Mouse (Mus musculus) hindbrain, embryonic 11.5 days (tissue): ENCODE results near the gene Olfr513. TPM values are rescaled to one million over a fixed set of nuclear protein-coding genes. Genes with fewer than 3 reads are reported as not detected.

ENCODE experiments used
- ATAC-seq: fragments of 200-750 bp; cut with Nextera tagmentation; 2 replicates; pipeline ENCODE4 v1.8.0; 2017; ENCODE audit warnings: mild to moderate bottlenecking, moderate TSS enrichment, moderate library complexity; ENCODE audit not compliant: low FRiP score
- DNase-seq: peaks from one replicate; pipeline ENCODE4 v3.0.0-alpha.2; 2015; ENCODE audit warnings: low spot score
- H3K27ac ChIP-seq: fragments of 300-500 bp; sonication (generic); 2 replicates; pipeline ENCODE4 v1.5.1; 2014; ENCODE audit warnings: mild to moderate bottlenecking, low read depth, low read length
- H3K27me3 ChIP-seq: fragments of 300-500 bp; sonication (generic); 2 replicates; pipeline ENCODE4 v1.6.1; 2014; ENCODE audit warnings: mild to moderate bottlenecking, low read length, moderate library complexity, mixed read lengths; ENCODE audit not compliant: control insufficient read depth, insufficient read depth
- H3K36me3 ChIP-seq: fragments of 300-500 bp; sonication (generic); 2 replicates; pipeline ENCODE4 v1.6.1; 2014; ENCODE audit warnings: mild to moderate bottlenecking, low read length, moderate library complexity, mixed read lengths; ENCODE audit not compliant: control insufficient read depth, insufficient read depth
- H3K4me1 ChIP-seq: fragments of 300-500 bp; sonication (generic); replicated peaks from 2 replicates; pipeline ENCODE4 v1.6.1; 2014; ENCODE audit warnings: low read length, mixed read lengths; ENCODE audit not compliant: control insufficient read depth, insufficient read depth
- H3K4me2 ChIP-seq: fragments of 300-500 bp; sonication (generic); replicated peaks from 2 replicates; pipeline ENCODE4 v1.6.1; 2014; ENCODE audit warnings: mild to moderate bottlenecking, low read depth, low read length
- H3K4me3 ChIP-seq: fragments of 300-500 bp; sonication (generic); 2 replicates; pipeline ENCODE4 v1.5.1; 2014; ENCODE audit warnings: low read depth, low read length
- H3K9ac ChIP-seq: fragments of 300-500 bp; sonication (generic); 2 replicates; pipeline ENCODE4 v1.6.1; 2014; ENCODE audit warnings: low read depth, low read length
- H3K9me3 ChIP-seq: fragments of 300-500 bp; sonication (generic); 2 replicates; pipeline ENCODE4 v1.6.1; 2016; ENCODE audit warnings: low read length; ENCODE audit not compliant: control insufficient read depth
- WGBS: fragments of 180-500 bp; shearing (Covaris S2); extraction: QIAGEN DNeasy Blood & Tissue Kit; methylation state at CpG from one replicate; pipeline ENCODE4 v1.1.7; 2014; 5-methylcytosine and 5-hydroxymethylcytosine counted together
- polyA plus RNA-seq: library from polyadenylated mRNA; unstranded; fragments of >200 nt; fragmentation: Nextera tagmentation; extraction: Ambion mirVana; gene quantifications from 2 replicates; pipeline ENCODE4 v1.2.1, GENCODE M21; 2014

Olfr513 gene
- not detected in 2 replicates for polyA plus RNA-seq

DNA sequence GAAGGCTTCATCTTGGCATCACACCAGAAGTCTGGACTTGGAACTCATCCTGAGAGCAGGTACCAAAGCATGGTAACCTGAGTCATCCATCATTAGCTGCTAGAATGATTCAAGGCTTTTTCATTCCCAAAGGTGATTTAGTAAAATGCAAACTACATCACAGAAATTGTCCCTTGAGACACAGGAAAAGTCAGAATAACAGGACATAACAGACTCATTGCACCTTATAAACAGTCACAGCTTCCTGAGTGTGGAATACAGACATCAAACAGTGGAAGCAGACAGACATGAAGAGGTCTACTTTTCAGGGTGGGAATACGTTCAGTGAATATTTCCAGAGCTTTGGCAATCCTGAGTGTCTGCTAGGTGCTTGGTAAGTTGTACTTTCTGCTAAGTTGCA lies at the start of gene Olfr513:
Gene Olfr513, plus strand, starts transcription at position 301 of the 400 bp plus-strand sequence.
- DNase-seq (no peak), ATAC-seq (no peak)
- Histone ChIP-seq H3K9me3 (no peaks in the 10 kb centered on the region), H3K4me2 (no peak within 1 kb of the TSS), H3K4me1 (no peaks in the 10 kb centered on the region), H3K27ac (no peak within 1 kb of the TSS), H3K36me3 (no peaks in the 10 kb centered on the region), H3K27me3 (no peaks in the 10 kb centered on the region), H3K4me3 (no peak within 1 kb of the TSS), H3K9ac (no peak within 1 kb of the TSS)
- WGBS, result 81% methylated on average over 1 of the region's 1 CpGs

DNA sequence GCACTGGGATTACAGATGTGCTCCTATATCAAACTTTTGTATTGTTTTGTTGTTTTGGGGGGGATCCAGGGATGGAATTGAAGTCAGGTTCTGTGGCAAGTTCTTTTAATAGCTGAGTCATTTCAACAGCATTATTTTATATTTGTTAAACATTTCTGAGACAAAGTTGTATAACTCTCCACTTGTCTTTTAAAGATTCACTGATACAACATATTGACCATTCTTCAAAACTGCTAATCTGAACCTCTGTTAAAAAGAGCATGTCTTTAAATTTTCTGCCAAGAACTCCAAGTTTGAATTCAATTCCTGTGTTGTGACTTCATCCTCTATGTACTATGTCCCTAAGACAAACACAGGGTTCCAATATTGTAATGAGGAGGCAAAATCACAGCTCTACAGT lies 37.8 kb upstream of the Olfr513 start, which contains the start of gene Olfr512:
Gene Olfr512, plus strand, starts transcription at position 301 of the 400 bp plus-strand sequence.
- Histone ChIP-seq H3K36me3 (no peaks in the 10 kb centered on the region), H3K9me3 (no peaks in the 10 kb centered on the region), H3K27ac (no peak within 1 kb of the TSS), H3K9ac (no peak within 1 kb of the TSS), H3K4me1 (no peaks in the 10 kb centered on the region), H3K4me2 (no peak within 1 kb of the TSS), H3K4me3 (no peak within 1 kb of the TSS), H3K27me3 (no peaks in the 10 kb centered on the region)
- ATAC-seq (no peak), DNase-seq (no peak)

DNA sequence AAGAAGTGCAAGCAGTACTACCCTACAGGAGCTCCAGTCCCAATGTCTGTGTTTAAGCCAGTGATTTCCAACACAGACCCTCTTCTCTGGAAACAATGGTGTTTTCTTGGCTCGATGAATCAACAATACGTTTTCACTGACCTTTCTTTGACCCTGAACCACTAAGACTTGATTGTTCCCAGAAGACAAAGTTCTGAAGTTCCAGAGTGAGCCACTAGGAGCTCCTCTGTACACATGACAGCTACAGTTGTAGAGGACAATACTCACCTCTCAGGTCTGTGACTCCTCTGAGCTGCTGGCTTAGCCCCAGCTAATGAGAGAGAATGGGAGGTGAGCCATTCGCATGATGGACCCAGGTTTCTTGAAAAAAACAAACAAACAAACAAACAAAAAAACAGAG lies 9.6 kb downstream of the Olfr513 start:
- Histone ChIP-seq H3K36me3 (no peaks in the 10 kb centered on the region), H3K4me3 (no peak overlapping the region), H3K27ac (no peak overlapping the region), H3K27me3 (no peaks in the 10 kb centered on the region), H3K4me1 (no peaks in the 10 kb centered on the region), H3K9me3 (no peaks in the 10 kb centered on the region), H3K4me2 (no peak overlapping the region), H3K9ac (no peak overlapping the region)
- 28% methylated on average over 3 of the region's 3 CpGs for WGBS
- DNase-seq (peak; percentile 23), ATAC-seq (0 out of 2 replicates have a peak, but pooled peaks have one; percentile 51)

DNA sequence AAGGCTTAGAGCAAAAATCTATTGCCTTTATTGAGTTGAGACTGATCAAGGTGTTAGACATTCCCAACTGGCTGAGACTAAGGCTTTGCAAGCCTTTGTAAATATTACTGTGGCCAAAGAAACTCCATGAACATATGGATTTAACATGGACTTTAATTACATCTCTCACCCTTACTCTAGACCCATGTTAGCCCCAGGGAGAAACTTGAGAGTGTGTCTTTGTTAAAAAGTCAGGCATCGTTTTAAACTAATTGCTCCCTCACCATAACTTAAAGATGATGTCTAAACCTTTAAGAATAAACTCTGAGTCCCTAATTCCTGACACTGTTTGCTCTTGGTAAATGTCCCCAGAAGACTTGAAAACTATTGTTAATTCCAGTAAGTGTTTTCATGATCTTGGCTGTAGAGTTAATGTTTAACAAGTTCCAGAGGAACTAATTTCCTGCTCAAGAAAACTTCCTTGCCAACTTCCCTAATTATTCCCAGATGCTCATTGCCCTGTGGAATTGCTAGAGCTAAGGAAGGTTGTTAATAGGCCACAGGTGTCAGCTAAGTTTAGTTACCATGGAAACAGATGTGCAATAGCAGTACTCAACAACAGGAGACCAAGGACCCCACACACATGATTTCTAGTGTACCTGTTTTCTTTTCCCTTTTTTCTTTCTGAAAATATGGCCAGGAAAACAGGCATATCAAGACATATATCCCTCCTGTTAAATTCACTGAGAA lies 46.6 kb downstream of the Olfr513 start:
- peak; percentile 40 for DNase-seq

More for the DNA sequence above, 46.6 kb downstream of the Olfr513 start:
- H3K27me3 ChIP-seq, result no peaks in the 10 kb centered on the region
- WGBS, result 53% methylated on average over 1 of the region's 1 CpGs
- H3K9ac ChIP-seq, result no peak overlapping the region
- H3K4me1 ChIP-seq, result no peaks in the 10 kb centered on the region
- H3K9me3 ChIP-seq, result no peaks in the 10 kb centered on the region
- no peak for ATAC-seq
- no peaks in the 10 kb centered on the region for H3K36me3 ChIP-seq
- no peak overlapping the region for H3K4me2 ChIP-seq
- H3K27ac ChIP-seq, result no peak overlapping the region
- H3K4me3 ChIP-seq, result no peak overlapping the region

Other genes starting within 250 kb of the Olfr513 start
- gene Olfr502, start 225.9 kb upstream of the Olfr513 start, polyA plus RNA-seq, result not detected in 2 replicates
- not detected in 2 replicates for gene Olfr503, start 206.4 kb upstream of the Olfr513 start, polyA plus RNA-seq
- gene Olfr504, start 185.2 kb upstream of the Olfr513 start, polyA plus RNA-seq, result not detected in 2 replicates
- gene Olfr506, start 140.2 kb upstream of the Olfr513 start, polyA plus RNA-seq, result not detected in 2 replicates
- not detected in 2 replicates for gene Olfr507, start 129.2 kb upstream of the Olfr513 start, polyA plus RNA-seq
- gene Olfr508, start 121.0 kb upstream of the Olfr513 start, polyA plus RNA-seq, result not detected in 2 replicates
- gene Olfr509, start 99.1 kb upstream of the Olfr513 start, polyA plus RNA-seq, result not detected in 2 replicates
- not detected in 2 replicates for gene Olfr510, start 84.6 kb upstream of the Olfr513 start, polyA plus RNA-seq
- not detected in 2 replicates for gene Olfr512, start 37.7 kb upstream of the Olfr513 start, polyA plus RNA-seq
- gene Olfr514, start 75.0 kb downstream of the Olfr513 start, polyA plus RNA-seq, result not detected in 2 replicates
- gene Olfr516, start 99.6 kb downstream of the Olfr513 start, polyA plus RNA-seq, result not detected in 2 replicates
- not detected in 2 replicates for gene Olfr517, start 121.4 kb downstream of the Olfr513 start, polyA plus RNA-seq
- not detected in 2 replicates for gene Olfr518, start 134.0 kb downstream of the Olfr513 start, polyA plus RNA-seq
- gene Olfr519, start 143.4 kb downstream of the Olfr513 start, polyA plus RNA-seq, result not detected in 2 replicates
- gene Nlrp10, start 179.2 kb downstream of the Olfr513 start, polyA plus RNA-seq, result not detected in 2 replicates
- gene Eif3f, start 183.4 kb downstream of the Olfr513 start, polyA plus RNA-seq, result 78.7 and 87.3 TPM in 2 replicates
- gene Tub, start 199.4 kb downstream of the Olfr513 start, polyA plus RNA-seq, result 14.6 and 15.7 TPM in 2 replicates